Mouse (Mus musculus) lung, adult 18-20 months (tissue): Measurements from ENCODE around the gene Ube2j1.

ENCODE experiments used
- DNase-seq, 2 experiments: peaks; one replicate each; pipeline ENCODE4 v3.0.0; 2022; ENCODE audit warnings: mixed read lengths in 2 of 2

Ube2j1 gene

DNA sequence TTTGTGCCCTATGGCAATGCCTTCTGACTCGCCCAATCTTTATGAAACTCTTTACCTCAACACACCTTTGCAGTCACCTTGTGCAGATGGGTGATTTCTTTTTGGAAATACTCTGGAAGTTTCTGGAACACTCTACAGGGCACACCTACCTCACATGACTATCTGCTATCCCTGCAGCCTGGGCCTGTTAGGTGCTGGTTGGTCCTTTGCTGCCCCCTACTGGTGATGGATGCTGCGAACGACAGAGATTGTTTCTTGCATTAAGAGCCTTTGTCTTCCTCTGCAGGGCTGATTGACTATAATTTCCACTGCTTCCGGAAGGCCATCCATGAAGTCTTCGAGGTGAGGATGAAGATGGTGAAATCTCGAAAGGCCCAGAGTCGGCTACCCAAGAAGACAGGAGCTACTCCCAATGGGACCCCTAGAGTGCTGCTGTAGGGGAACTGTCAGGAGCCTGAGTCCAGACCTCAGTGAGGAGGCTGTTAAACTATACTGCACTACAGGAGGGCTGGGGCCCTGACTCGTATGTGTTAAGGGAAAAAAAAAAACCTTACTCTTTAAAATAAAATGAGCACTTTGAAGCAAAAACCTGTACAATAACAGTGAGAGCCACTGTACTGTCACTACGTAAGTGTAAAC lies 12.7 kb upstream of the Ube2j1 start:
- peak; percentile 76 to 81 for DNase-seq

DNA sequence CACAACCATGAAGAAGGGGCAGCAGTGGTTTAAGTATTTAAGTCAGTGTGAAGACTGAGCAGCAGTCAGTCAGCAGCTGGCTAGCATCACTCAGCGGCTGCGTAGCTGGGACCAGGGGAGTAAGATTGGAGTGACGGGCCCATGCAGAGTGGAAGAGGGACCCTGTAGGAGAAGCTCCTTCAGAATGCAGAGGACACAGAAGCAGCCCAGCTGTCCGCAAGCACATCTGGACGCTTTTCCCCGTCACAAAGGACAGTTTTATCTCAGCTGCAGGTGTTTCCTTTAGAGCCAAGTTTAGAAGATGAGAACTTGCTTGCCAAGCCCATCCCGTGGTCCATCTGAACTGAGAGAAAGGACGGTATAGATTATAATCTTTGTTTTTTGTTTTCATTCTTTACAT lies 6.8 kb upstream of the Ube2j1 start:
- DNase-seq = no peak

DNA sequence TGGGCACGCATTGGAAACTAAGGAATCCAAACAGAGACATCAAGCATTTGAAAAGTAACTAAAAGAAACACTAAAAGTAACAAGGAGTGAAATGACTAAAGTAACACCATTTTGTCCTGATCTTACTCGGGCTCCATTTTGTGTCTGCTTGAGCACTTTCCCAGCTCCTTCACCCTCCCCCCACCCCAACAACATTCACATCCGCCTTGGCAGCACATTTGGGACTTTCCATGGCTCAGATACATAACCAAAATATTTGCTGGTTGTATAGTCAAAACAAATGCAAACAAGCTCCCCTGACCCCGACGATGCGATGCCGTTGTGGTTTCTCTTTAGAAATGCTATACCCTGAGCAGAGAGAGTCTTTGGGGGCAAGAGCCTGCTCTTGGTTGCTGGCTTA lies 2.1 kb upstream of the Ube2j1 start:
- no peak for DNase-seq

DNA sequence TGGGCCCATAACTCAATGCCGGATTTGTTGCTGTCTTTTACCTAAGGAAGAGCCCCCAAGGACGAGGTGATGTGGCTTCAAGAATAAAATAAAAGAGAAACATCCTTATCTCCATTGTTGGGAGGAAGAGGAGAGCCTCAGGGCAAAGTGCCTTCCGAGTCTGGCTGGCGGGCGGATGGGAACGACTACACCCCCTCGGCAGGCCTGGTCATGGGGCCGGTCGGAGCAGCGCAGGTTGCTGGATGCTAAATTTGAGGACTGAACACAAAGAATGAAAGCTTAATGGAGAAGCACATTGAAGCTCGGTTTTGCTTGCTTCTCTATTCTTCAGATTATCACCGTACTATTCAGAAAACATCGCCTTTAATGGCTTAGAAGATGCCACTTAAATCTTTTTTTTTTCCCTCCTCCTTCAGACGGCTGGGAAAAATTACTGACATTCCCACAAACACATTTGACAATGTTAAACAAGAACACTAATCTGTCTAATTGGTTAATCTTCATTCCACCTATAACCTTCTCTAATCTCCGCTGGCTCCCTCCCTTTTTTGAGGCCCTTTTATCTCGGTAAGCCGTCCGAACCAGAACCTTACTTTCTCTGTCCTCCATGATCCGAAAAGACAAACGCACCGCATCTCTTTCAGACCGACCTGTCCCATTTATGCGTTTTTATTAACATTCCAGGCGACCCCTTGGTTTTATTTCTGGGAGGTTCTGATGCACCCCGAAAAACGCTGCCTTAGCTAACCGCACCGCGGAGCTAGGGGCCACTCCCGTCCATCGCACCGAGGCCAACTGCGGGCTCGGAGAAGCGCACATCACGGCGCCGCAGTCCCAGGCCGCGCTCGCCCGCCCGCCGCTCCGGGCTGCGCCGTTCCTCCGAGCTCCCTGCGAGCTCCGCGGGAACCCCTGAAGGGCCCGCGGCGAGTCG lies 687 bp upstream of the Ube2j1 start:
- DNase-seq = peak in 1 of 2 experiments; percentile 9

DNA sequence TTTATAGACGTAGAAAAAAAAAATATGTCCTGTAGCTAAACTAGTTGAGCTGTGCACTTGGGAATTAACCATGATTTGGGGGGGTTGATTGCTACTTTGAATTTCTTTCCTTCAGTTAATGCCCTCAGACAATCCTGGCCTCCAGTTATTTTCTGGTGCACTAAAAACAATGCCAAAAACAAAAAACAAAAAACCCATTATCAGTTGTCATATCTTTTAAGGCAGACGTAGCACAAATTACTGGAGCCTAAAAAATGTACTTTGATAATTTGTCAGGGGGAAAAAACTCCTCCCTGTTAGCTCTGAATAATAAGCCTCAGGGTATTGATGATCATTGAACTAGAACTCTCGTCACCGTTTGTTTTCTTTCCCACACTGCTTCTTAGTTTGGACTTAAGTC lies 829 bp downstream of the Ube2j1 start:
- no peak for DNase-seq

DNA sequence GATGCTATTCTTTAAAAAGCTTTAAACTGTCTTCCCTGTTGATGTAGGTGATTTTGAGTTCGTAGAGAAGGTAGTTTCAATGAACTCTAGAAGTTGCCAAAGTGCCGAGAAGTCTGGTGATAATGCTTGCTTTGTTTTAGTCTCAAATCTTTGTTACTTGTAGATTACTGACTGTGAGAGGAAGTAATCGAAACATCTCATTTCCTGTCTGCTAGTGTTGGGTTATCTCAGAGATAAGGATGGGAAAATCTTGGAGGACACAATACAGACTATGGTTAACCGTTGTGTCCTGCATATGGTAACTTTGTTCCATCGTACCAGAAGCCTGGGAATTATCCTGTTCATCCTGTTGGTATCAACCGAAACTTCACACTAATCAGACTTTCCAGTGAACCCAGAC lies 2.3 kb downstream of the Ube2j1 start:
- no peak for DNase-seq

DNA sequence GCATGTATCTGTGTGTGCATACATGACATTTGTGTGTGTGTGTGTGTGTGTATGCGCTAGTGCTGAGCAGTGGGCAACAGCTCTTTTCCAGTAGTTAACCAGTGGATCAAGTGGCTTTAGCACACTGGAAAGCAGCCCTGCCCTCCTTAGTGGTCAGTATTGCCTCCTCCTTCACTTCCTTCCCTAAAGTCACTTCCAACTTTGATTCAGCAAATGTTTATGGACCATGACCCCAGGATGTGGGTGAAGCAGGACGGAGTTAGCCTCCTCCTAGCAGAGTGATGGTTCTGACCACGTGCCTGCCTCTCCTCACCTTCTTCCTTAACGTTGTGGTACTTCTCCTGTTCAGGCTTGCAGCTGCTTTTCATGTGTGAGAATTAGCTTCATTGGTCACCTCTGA lies 8.6 kb downstream of the Ube2j1 start:
- no peak for DNase-seq

DNA sequence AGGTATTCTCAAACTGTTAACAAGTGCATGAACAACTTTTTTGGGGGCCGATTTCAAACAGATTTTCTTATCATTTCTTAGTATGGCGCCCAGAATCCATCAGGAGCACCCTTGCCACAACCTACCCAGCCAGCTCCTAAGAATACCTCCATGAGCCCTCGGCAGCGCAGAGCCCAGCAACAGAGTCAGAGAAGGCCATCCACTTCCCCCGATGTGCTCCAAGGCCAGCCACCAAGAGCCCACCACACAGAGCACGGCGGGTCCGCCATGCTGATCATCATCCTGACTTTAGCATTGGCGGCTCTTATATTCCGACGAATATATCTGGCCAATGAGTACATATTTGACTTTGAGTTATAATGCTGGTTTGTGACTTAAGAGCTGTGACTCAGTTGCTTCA lies 18.4 kb downstream of the Ube2j1 start:
- no peak for DNase-seq

DNA sequence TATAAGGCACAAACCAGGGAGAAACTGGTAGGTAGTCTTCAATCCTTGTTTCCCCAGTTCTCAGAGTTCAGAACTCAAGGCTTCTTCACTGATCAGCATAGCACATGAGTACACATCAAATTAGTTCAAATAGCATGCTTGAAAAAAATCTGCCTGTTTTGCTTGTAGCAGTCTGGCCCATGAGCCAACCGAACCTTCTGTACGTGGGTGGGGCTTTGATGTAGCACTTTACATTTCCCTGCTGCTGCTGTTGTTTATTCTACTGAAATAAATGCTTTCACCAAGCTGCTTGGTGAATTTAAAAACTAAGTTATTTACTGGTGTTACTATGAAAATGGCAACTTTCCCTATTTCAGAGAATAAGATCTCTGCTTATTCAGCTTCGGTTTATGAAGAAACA lies 20.8 kb downstream of the Ube2j1 start:
- no peak for DNase-seq

DNA sequence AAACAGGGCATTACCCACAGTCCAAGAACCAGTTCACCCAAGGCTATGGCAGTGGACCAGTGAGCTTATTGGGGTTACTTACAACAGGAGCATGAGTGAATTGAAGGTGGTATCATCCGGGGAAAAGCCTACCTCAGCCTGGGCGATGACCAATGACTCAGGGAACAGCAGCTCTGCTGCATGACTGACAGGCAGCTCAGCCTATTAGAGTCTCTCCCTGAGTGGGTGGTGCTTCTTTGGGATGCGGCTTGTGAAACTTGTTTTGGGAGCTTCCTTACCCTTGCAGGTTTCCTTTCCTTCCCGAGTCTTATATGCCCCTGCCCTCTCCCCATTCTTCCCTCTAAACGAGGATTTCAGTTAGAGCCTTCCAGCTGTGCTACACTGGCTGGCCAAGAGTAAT lies 21.4 kb downstream of the Ube2j1 start:
- DNase-seq = no peak

DNA sequence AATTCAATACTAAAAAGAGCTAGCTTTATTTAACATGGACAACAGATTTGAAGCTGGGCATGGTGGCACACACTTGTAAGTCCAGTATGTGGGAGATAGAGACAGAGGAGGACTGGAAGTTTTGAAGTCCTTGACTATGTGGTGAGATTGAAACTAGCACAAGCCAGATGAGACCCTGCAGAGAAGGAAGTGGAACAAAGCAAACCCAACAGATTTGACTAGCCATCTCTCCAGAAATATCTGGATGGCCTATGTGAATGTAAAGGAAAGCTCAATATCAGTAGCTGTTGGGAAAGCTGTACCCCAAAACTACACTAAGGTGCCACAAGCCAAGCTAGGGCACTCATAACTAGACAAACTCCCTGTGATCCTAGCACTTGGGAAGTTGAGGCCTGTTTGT lies 23.2 kb downstream of the Ube2j1 start:
- no peak for DNase-seq

DNA sequence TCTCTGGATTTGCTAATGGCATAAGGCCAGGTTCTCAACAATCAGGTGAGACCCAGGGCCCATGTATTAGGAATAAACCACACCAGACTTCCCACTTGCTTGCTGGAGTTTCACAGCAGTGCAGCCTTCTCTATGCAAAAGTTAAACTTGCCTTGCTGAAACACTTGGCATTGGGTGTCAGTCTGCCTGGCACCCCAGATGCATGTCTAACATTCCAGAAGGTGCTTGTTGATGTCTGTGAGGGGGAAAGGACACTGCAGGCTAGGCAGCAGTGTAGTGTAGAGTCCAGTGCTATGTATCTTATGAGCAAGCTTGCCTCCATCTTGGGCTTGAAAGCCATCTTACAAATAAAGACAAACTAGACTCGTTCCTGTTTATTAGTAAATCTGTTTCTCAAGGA lies 25.1 kb downstream of the Ube2j1 start:
- DNase-seq = no peak

DNA sequence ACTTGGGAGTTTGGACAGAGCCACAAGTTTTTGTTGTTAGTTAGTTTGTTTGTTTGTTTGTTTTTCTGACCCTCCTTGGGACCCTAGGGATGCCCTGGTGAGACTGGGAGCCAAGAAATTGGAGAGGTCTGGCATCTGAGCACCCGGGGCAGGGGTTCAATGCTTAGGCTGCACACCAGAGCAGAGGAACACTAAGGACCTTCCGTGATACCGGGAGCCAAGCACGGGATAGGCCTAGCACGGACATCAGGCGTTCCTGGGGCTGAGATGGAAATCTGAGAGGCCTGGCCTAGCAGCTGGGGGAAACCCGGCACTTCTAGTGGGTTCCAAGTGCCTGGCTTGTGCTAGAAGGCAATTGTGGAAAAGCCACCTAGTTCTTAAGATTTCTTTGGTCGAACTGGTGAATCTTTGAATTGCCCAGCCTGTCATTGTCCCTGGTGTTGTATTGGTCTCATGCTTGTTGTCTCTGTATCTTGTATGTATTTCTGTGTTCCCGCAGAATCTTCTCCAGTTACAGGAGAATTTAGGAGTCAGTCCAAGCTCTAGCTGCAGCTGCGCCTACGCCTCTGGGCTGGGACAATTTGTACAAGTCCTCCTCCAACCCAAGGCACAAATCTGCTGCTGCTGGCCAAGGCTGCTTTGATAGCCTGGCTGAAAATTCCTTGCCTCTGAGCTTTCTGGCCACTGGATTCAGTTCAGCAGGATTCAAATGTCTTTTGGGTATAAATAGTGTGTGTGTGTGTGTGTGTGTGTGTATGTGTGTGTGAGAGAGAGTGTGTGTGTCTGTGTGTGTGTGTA lies 26.9 kb downstream of the Ube2j1 start:
- DNase-seq = peak; percentile 32 to 51

DNA sequence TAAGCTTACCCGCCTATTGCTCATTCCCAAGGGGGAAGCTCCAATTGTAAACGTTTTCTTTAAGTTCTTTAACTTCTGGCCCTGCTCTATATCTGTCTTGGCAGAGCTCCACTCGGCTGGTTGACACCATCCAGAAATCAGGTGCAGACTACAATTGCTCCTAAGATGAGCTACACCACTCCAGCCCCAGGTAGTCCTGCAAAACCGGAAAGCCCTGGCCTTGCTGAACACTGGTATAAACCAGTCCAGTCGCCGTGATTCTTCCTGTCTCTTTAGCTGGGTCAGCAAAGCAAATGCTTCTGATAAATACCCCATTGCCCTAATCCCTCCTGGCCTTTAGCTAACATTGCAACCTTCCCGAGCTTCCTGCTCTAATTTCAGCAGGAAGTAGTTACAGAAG lies 29.9 kb downstream of the Ube2j1 start:
- no peak for DNase-seq

DNA sequence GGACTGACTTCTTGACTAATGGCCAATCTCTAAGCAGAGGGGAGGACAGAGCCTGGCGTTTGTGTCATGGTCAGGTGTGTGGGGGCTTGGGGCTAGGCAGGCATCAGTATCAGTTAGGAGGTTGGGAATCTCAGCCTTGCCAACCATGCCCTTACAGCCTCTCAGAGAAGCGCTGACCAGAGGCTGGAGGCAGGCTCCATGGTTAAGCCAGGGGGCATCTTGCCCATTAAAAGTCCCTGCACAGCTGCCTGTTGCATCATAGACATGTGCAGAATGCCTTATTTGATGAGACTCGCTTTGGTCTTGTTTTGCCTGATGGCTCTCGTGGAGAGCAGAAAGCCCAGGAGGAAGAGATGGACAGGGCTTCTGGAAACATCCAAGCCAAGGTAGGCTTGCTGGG lies 31.8 kb downstream of the Ube2j1 start, which contains the start of gene Gabrr2:
Gene Gabrr2 (plus strand): TSS at position 19 of the 400 bp plus-strand sequence.
- DNase-seq = peak in 1 of 2 experiments; percentile 13

DNA sequence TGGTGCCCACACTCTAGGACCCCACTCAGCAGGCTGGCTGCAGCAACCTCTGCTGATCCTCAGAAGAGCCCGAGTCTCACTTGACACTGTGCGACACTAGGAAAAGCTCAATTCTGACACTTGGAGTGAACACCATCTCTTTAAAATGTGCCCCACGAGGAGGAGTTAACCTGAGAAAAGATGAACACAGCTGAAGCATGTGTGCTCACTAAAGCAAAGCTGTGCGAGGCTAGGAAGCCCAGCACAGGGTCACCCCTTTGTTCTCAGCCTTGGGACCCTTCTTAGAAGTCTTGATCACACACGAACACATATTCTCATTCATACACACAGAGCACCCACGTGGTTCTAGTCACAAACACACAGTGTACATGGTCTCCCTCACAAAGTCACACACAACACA lies 33.8 kb downstream of the Ube2j1 start:
- DNase-seq = no peak

DNA sequence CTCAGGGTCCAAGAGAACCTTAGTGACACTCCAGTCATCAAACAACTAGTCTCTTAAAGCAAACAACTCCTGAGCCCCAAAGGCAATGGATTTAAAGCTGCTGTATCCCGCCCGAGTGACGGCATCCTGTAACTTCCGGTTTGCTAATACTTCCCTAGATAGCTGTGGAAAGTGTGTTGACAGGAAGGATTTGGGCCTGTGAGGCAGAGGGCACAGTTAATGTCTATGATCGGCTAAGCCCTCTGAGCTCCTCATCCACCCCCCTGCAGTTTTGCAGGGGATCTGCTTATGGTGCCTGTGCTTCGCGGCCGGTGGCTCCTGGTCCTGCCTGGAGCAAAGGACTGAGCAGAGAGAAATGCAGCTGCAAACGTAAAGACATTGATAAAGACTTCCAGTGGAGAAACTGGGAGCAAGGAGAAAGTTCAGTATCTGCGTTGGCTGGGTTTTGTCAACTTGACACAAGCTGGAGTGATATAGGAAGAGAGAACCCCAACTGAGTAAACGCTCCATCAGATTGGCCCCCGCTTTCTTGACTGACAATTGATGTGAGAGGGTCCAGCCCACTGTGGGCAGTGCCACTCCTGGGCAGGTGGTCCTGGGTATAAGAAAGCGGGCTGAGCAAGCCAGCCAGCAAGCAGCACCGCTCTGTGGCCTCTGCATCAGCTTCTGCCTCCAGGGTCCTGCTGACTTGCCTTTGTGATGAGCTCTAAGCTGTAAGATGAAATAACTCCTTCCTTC lies 35.2 kb downstream of the Ube2j1 start:
- DNase-seq = no peak

DNA sequence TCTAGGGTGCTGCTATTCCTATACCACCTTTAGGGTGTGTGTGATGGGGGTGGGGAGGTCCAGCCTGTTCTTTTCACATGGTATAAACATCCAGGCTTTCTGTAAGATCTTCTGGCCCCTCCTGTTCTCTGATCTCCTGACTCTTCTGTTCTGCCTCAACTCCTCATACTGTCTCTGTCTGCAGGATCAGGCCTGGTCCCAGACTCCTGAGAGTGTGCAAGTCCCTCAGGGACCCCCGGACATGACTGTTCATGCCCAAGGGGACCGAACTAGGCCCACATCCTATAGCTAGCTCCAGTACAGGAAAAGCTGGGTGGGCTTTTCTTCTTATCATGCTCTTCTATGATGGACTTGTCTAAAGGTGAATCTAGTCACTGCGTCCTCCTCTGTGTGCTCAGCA lies 36.1 kb downstream of the Ube2j1 start:
- DNase-seq = no peak

DNA sequence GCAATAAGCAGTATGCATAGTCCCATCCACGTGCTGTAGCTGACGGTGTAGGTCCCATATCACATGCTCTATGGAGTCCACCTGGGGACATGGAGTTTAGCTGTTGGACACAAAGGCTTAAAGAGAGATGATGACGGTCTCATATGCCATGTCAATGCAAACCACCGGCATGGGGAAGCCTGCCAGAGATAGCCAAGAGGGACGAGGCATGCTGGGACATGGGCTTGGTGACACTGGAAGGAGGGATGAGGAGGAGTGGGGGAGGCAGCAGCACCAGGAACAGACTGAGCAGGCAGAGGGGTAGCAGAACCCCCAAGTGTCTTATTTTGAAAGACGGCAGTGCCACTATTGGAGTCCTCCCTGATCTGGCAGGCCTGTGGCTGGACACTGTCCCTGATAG lies 36.6 kb downstream of the Ube2j1 start:
- DNase-seq = no peak

DNA sequence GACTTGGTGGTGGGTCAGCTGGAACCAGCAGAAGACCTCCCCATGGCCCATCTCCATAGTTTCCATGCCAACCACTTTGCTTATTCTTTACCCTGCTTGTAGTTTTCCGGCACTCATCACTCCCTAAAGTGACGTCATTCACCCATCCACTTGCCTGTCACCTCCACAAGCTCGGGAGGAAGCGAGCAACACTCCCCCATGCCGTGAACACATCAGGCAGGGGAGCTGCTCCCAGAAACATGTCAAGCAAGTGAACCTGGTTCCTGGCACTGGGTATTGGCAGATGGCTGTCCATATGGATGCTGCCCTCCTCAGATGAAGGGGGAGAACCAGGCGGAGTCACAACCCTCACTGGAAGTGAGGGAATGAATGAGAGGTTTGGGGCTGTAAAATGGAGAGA lies 37.7 kb downstream of the Ube2j1 start:
- no peak for DNase-seq

DNA sequence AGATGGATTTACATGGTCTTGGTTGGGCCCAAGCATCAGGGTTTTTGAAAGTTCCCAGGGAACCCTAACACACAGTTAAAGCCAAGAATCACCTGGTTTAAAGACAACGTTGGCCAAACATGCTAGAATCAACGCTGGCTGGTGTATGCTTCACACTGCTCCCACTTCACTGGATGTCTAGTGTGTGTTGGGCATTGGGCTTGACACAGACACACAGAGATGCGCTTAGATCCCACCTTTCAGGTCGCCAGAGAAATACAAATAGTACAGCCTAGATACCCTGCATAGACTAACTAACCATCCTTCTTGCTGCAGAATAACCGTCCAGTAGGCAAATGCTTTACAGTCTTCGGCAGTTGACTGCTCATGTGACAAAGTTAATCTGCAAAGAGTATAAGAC lies 39.1 kb downstream of the Ube2j1 start:
- DNase-seq = no peak

DNA sequence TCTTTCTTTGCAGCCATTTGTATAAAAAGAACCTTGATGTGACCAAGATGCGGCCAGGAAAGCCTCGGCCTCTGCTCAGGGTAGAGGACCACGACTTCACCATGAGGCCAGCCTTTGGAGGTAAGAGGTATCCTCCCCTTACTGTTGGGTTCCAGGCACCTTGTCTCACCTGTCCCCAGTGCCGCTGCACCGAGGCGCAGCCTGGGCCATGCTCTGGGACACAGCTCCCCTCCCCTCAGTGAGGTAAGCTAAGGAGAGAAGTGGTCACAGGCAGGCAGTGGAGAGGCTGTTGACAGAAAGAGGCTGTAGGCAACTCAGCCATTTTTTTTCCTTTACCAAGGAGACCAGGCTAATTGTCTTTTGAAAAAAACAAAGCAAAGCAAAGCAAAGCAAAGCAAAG lies 40.1 kb downstream of the Ube2j1 start:
- no peak for DNase-seq
